Mouse (Mus musculus) erythroblast, embryonic 14.5 days (primary cell): ENCODE measurements around the gene Dnmt3l.

Experiments used
- GATA1 ChIP-seq: IDR thresholded peaks from 2 replicates; pipeline ENCODE4 v1.6.1; 2012; ENCODE audit warnings: low read length, inconsistent platforms, mixed read lengths
- TAL1 ChIP-seq: IDR thresholded peaks from 3 replicates; pipeline ENCODE4 v1.6.1; 2012; ENCODE audit warnings: low read length, inconsistent platforms, mixed read lengths

- TF ChIP-seq TAL1 (no peak), GATA1 (no peak)
These were observed 50.9 kb downstream of the Dnmt3l start for GRCm38 (mm10) chr10:78092725-78093029.
